Comparison of ENCODE assay signal across 12 mouse cellular contexts in genomic region chr5:149079758-149080150, GRCm38 (mm10).
DNase-seq lines count a peak whose midpoint lies in the region; ATAC-seq and TF ChIP-seq lines count a peak whose summit lies in the region.
"Had no signal": no experiment of that assay in that cellular context is flagged by ENCODE, and none has a peak within 500 bp of the region (broad histone marks: within the 10 kb centered on the region; RNA-seq: fewer than 3 reads in every experiment).

No protein-coding gene starts in this region.

- no peaks in the 10 kb centered on the region for H3K27me3 ChIP-seq in embryonic facial prominence, embryonic 12.5 days
- H3K27me3 ChIP-seq in embryonic facial prominence, embryonic 10.5 days (replicated peaks; ENCODE audit: low read depth, poor library complexity, severe bottlenecking) = peaks cover 23% of the 10 kb centered on the region
- no peaks in the 10 kb centered on the region for H3K27me3 ChIP-seq in lung, embryonic 14.5 days (ENCODE audit: insufficient read depth, low read length)
- no peaks in the 10 kb centered on the region for H3K27me3 ChIP-seq in forebrain, embryonic 14.5 days (replicated peaks; ENCODE audit: control insufficient read depth, insufficient read depth, low read length)
- H3K27me3 ChIP-seq: limb, embryonic 12.5 days; midbrain, embryonic 12.5 days had no signal

- DNase-seq in embryonic facial prominence, embryonic 10.5 days (ENCODE audit: low spot score) = no peak
- DNase-seq in lung, embryonic 14.5 days = no peak
- DNase-seq in lung, postnatal 4 days = no peak
- DNase-seq in naive thymus-derived CD4-positive, alpha-beta T cell, adult 2 months (ENCODE audit: low read depth) = peak; percentile 55
- DNase-seq in forebrain, embryonic 14.5 days (ENCODE audit: low spot score) = no peak
- DNase-seq in layer of hippocampus, adult 11-12 months (ENCODE audit: low spot score) = no peak
- DNase-seq: cerebellum, postnatal 25 days had no signal

- no peaks in the 10 kb centered on the region for H3K36me3 ChIP-seq in embryonic facial prominence, embryonic 12.5 days
- no peaks in the 10 kb centered on the region for H3K36me3 ChIP-seq in embryonic facial prominence, embryonic 10.5 days (replicated peaks)
- H3K36me3 ChIP-seq in lung, embryonic 14.5 days (ENCODE audit: insufficient read depth) = no peaks in the 10 kb centered on the region
- H3K36me3 ChIP-seq in forebrain, embryonic 14.5 days (ENCODE audit: control insufficient read depth, insufficient read depth, low read length) = no peaks in the 10 kb centered on the region
- H3K36me3 ChIP-seq: limb, embryonic 12.5 days; midbrain, embryonic 12.5 days had no signal

- no peak for ATAC-seq in embryonic facial prominence, embryonic 12.5 days (ENCODE audit: insufficient number of reproducible peaks, insufficient read depth, low FRiP score, low TSS enrichment)
- ATAC-seq in lung, embryonic 14.5 days (ENCODE audit: insufficient read depth) = no peak
- ATAC-seq in forebrain, embryonic 14.5 days = no peak
- ATAC-seq: hindbrain, postnatal 0 days had no signal

- peak overlapping the region; percentile 4; the same call in 1 of the 2 replicates for H3K4me2 ChIP-seq in embryonic facial prominence, embryonic 12.5 days (replicated peaks)
- peak overlapping the region; percentile 41 for H3K4me2 ChIP-seq in lung, embryonic 14.5 days
- H3K4me2 ChIP-seq in forebrain, embryonic 14.5 days (ENCODE audit: low read length) = no peak overlapping the region
- H3K4me2 ChIP-seq: limb, embryonic 12.5 days had no signal

- no peak overlapping the region for H3K4me3 ChIP-seq in embryonic facial prominence, embryonic 12.5 days
- no peak overlapping the region for H3K4me3 ChIP-seq in embryonic facial prominence, embryonic 10.5 days
- H3K4me3 ChIP-seq in lung, embryonic 14.5 days (ENCODE audit: low read depth, low read length) = no peak overlapping the region
- no peak overlapping the region for H3K4me3 ChIP-seq in embryonic fibroblast, embryonic 13.5 days (ENCODE audit: insufficient read depth, low read length)
- H3K4me3 ChIP-seq in forebrain, embryonic 14.5 days (ENCODE audit: low read depth, low read length) = no peak overlapping the region
- H3K4me3 ChIP-seq: limb, embryonic 12.5 days; midbrain, embryonic 12.5 days had no signal

- no peak for TF ChIP-seq POLR2A in embryonic fibroblast, embryonic 13.5 days (IDR thresholded peaks at IDR 0.05; ENCODE audit: low read depth, low read length)

- no peaks in the 10 kb centered on the region for H3K9me3 ChIP-seq in embryonic facial prominence, embryonic 12.5 days
- no peaks in the 10 kb centered on the region; the same call in 1 of the 2 replicates for H3K9me3 ChIP-seq in embryonic facial prominence, embryonic 10.5 days
- H3K9me3 ChIP-seq in lung, embryonic 14.5 days (ENCODE audit: low read depth, low read length) = no peaks in the 10 kb centered on the region
- H3K9me3 ChIP-seq in forebrain, embryonic 14.5 days (replicated peaks; ENCODE audit: control insufficient read depth, low read length) = no peaks in the 10 kb centered on the region
- H3K9me3 ChIP-seq: limb, embryonic 12.5 days; midbrain, embryonic 12.5 days had no signal

- peaks cover 9% of the 10 kb centered on the region for H3K4me1 ChIP-seq in embryonic facial prominence, embryonic 12.5 days
- H3K4me1 ChIP-seq in embryonic facial prominence, embryonic 10.5 days = peaks cover 14% of the 10 kb centered on the region
- H3K4me1 ChIP-seq in lung, embryonic 14.5 days (ENCODE audit: insufficient read depth) = peaks cover 11% of the 10 kb centered on the region; the same call in 1 of the 2 replicates
- H3K4me1 ChIP-seq in embryonic fibroblast, embryonic 13.5 days (ENCODE audit: control insufficient read depth, insufficient read depth, low read length) = 0 out of 2 replicates have a peak, but pooled peaks cover 3% of the 10 kb centered on the region
- no peaks in the 10 kb centered on the region for H3K4me1 ChIP-seq in forebrain, embryonic 14.5 days (ENCODE audit: control insufficient read depth, insufficient read depth, low read length)

- H3K9ac ChIP-seq in embryonic facial prominence, embryonic 12.5 days = no peak overlapping the region
- no peak overlapping the region for H3K9ac ChIP-seq in lung, embryonic 14.5 days
- H3K9ac ChIP-seq in forebrain, embryonic 14.5 days (ENCODE audit: low read length) = no peak overlapping the region
- H3K9ac ChIP-seq: limb, embryonic 12.5 days; midbrain, embryonic 12.5 days had no signal

- TF ChIP-seq CTCF in lung, embryonic 14.5 days (IDR thresholded peaks at IDR 0.05; ENCODE audit: low read depth) = no peak
- TF ChIP-seq CTCF in embryonic fibroblast, embryonic 13.5 days (IDR thresholded peaks at IDR 0.05; ENCODE audit: borderline replicate concordance, insufficient read depth, low read length) = no peak

- H3K27ac ChIP-seq in embryonic facial prominence, embryonic 12.5 days = no peak overlapping the region
- H3K27ac ChIP-seq in embryonic facial prominence, embryonic 10.5 days (replicated peaks) = no peak overlapping the region
- H3K27ac ChIP-seq in lung, embryonic 14.5 days (ENCODE audit: low read depth) = no peak overlapping the region
- peak overlapping the region; percentile 93 for H3K27ac ChIP-seq in embryonic fibroblast, embryonic 13.5 days (ENCODE audit: insufficient read depth, low read length)
- no peak overlapping the region for H3K27ac ChIP-seq in forebrain, embryonic 14.5 days (ENCODE audit: low read depth, low read length)
- H3K27ac ChIP-seq: hindbrain, postnatal 0 days; midbrain, embryonic 12.5 days had no signal

- 46% methylated on average over 7 of the region's 7 CpGs for WGBS in embryonic facial prominence, embryonic 12.5 days
- WGBS in embryonic facial prominence, embryonic 10.5 days = 34% methylated on average over 7 of the region's 7 CpGs
- WGBS in lung, embryonic 14.5 days = 49% methylated on average over 7 of the region's 7 CpGs
- WGBS in forebrain, embryonic 14.5 days = 43% methylated on average over 7 of the region's 7 CpGs
